Mouse (Mus musculus) midbrain, embryonic 14.5 days (tissue): ENCODE measurements around the gene Hist2h3c2. TPM values are rescaled to one million over a fixed set of nuclear protein-coding genes. Genes with fewer than 3 reads are reported as not detected.
"Not testable (repeated sequence)": the region's sequence is repeated elsewhere in the genome, so short reads cannot be mapped to it uniquely, and the experiment has no call there.

Experiments used
- ATAC-seq: fragments of 200-750 bp; cut with Nextera tagmentation; 2 replicates; pipeline ENCODE4 v1.8.0; 2017; ENCODE audit warnings: moderate number of reproducible peaks, moderate library complexity; ENCODE audit not compliant: low FRiP score, low TSS enrichment
- DNase-seq: peaks from one replicate; pipeline ENCODE4 v3.0.0-alpha.2; 2015
- H3K27ac ChIP-seq: fragments of 300-500 bp; sonication (generic); replicated peaks from 2 replicates; pipeline ENCODE4 v1.5.1; 2014; ENCODE audit warnings: mild to moderate bottlenecking, low read depth, low read length, moderate library complexity
- H3K27me3 ChIP-seq: fragments of 300-500 bp; sonication (generic); 2 replicates; pipeline ENCODE4 v1.6.1; 2014; ENCODE audit warnings: low read length, control low read depth, mixed read lengths; ENCODE audit not compliant: control insufficient read depth, insufficient read depth
- H3K36me3 ChIP-seq: fragments of 300-500 bp; sonication (generic); 2 replicates; pipeline ENCODE4 v1.6.1; 2014; ENCODE audit warnings: low read length, control low read depth; ENCODE audit not compliant: control insufficient read depth, insufficient read depth
- H3K4me1 ChIP-seq: fragments of 300-500 bp; sonication (generic); 2 replicates; pipeline ENCODE4 v1.6.1; 2014; ENCODE audit warnings: mild to moderate bottlenecking, antibody characterized with exemption, low read length, control low read depth; ENCODE audit not compliant: control insufficient read depth, insufficient read depth
- H3K4me2 ChIP-seq: fragments of 300-500 bp; sonication (generic); 2 replicates; pipeline ENCODE4 v1.6.1; 2014; ENCODE audit warnings: mild to moderate bottlenecking, low read length, moderate library complexity
- H3K4me3 ChIP-seq: fragments of 300-500 bp; sonication (generic); replicated peaks from 2 replicates; pipeline ENCODE4 v1.5.1; 2014; ENCODE audit warnings: low read depth, low read length
- H3K9ac ChIP-seq: fragments of 300-500 bp; sonication (generic); replicated peaks from 2 replicates; pipeline ENCODE4 v1.6.1; 2014; ENCODE audit warnings: mild to moderate bottlenecking, low read length, moderate library complexity
- H3K9me3 ChIP-seq: fragments of 300-500 bp; sonication (generic); 2 replicates; pipeline ENCODE4 v1.6.1; 2016; ENCODE audit warnings: low read length, control low read depth, mixed read lengths; ENCODE audit not compliant: control insufficient read depth
- WGBS: fragments of 180-500 bp; shearing (Covaris S2); extraction: QIAGEN DNeasy Blood & Tissue Kit; methylation state at CpG from one replicate; pipeline ENCODE4 v1.1.7; 2014; 5-methylcytosine and 5-hydroxymethylcytosine counted together
- polyA plus RNA-seq: library from polyadenylated mRNA; unstranded; fragments of >200 nt; fragmentation: Nextera tagmentation; extraction: Ambion mirVana; gene quantifications from 2 replicates; pipeline ENCODE4 v1.2.1, GENCODE M21; 2014

Gene Hist2h3c2
- polyA plus RNA-seq, 1 experiment from 2014 or later = 3.4 TPM

GRCm38 (mm10) chr3:96269511-96270474 is 30.9 kb upstream of the Hist2h3c2 start, which contains the start of gene Hist2h2bb:
TSS of gene Hist2h2bb (plus strand) at chr3:96269752.
- H3K4me3 ChIP-seq = peak within 1 kb of the TSS; percentile 40
- peak within 1 kb of the TSS; percentile 79 for H3K27ac ChIP-seq
- H3K4me1 ChIP-seq = peaks cover 10% of the 10 kb centered on the region
- H3K36me3 ChIP-seq = no peaks in the 10 kb centered on the region
- no peaks in the 10 kb centered on the region for H3K27me3 ChIP-seq
- peak within 1 kb of the TSS; percentile 57 for H3K9ac ChIP-seq
- ATAC-seq (peak; percentile 97), DNase-seq (peak; percentile 96)
- under 1% methylated on average over 45 of the region's 45 CpGs for WGBS
- H3K4me2 ChIP-seq = peak within 1 kb of the TSS; percentile 91
- no peaks in the 10 kb centered on the region for H3K9me3 ChIP-seq

GRCm38 (mm10) chr3:96268776-96269378 is 29.9 kb upstream of the Hist2h3c2 start:
- Histone ChIP-seq H3K27ac (peak overlapping the region; percentile 79), H3K4me2 (peak overlapping the region; percentile 91), H3K4me1 (peaks cover 17% of the 10 kb centered on the region), H3K4me3 (peak overlapping the region; percentile 40), H3K9ac (peak overlapping the region; percentile 39; the same call in 1 of the 2 replicates)
- not testable (repeated sequence) for H3K27me3 ChIP-seq, DNase-seq, H3K9me3 ChIP-seq, H3K36me3 ChIP-seq
- WGBS = under 1% methylated on average over 11 of the region's 44 CpGs
- peak; percentile 55 for ATAC-seq

- peak; percentile 88 for DNase-seq
- H3K27ac ChIP-seq = peak within 1 kb of the TSS; percentile 79
- peak within 1 kb of the TSS; percentile 39; the same call in 1 of the 2 replicates for H3K9ac ChIP-seq
- peak within 1 kb of the TSS; percentile 91 for H3K4me2 ChIP-seq
- no peaks in the 10 kb centered on the region for H3K27me3 ChIP-seq
- H3K9me3 ChIP-seq = no peaks in the 10 kb centered on the region
- ATAC-seq = peak; percentile 71
- H3K4me3 ChIP-seq = peak within 1 kb of the TSS; percentile 40
- peaks cover 18% of the 10 kb centered on the region for H3K4me1 ChIP-seq
- WGBS = 22% methylated on average over 30 of the region's 30 CpGs
- H3K36me3 ChIP-seq = no peaks in the 10 kb centered on the region
Measured at GRCm38 (mm10) chr3:96268051-96268775, 29.3 kb upstream of the Hist2h3c2 start, which contains the start of gene Hist2h3b. TSS of gene Hist2h3b (plus strand) at chr3:96268654.

- H3K4me2 ChIP-seq = peak overlapping the region; percentile 91; the same call in 1 of the 2 replicates
- DNase-seq = no peak
- H3K4me3 ChIP-seq = no peak overlapping the region
- H3K9ac ChIP-seq = no peak overlapping the region
- H3K36me3 ChIP-seq = no peaks in the 10 kb centered on the region
- H3K4me1 ChIP-seq = peaks cover 18% of the 10 kb centered on the region
- H3K27ac ChIP-seq = no peak overlapping the region
- H3K9me3 ChIP-seq = no peaks in the 10 kb centered on the region
- H3K27me3 ChIP-seq = no peaks in the 10 kb centered on the region
- 80% methylated on average over 4 of the region's 4 CpGs for WGBS
- no peak for ATAC-seq
Measured at GRCm38 (mm10) chr3:96267541-96267940, 28.6 kb upstream of the Hist2h3c2 start.

- Histone ChIP-seq H3K4me2 (no peak overlapping the region), H3K27ac (no peak overlapping the region), H3K4me1 (peaks cover 18% of the 10 kb centered on the region), H3K9ac (no peak overlapping the region), H3K36me3 (no peaks in the 10 kb centered on the region), H3K4me3 (no peak overlapping the region), H3K9me3 (no peaks in the 10 kb centered on the region), H3K27me3 (no peaks in the 10 kb centered on the region)
- ATAC-seq (no peak), DNase-seq (no peak)
- 93% methylated on average over 8 of the region's 8 CpGs for WGBS
Measured at GRCm38 (mm10) chr3:96266132-96266710, 27.3 kb upstream of the Hist2h3c2 start.

- ATAC-seq (no peak), DNase-seq (no peak)
- no peaks in the 10 kb centered on the region for H3K36me3 ChIP-seq
- H3K4me3 ChIP-seq = peak overlapping the region; percentile 51; the same call in 1 of the 2 replicates
- no peak overlapping the region for H3K9ac ChIP-seq
- WGBS = 58% methylated on average over 7 of the region's 7 CpGs
- no peaks in the 10 kb centered on the region for H3K27me3 ChIP-seq
- peaks cover 15% of the 10 kb centered on the region for H3K4me1 ChIP-seq
- peak overlapping the region; percentile 75 for H3K4me2 ChIP-seq
- H3K9me3 ChIP-seq = no peaks in the 10 kb centered on the region
- H3K27ac ChIP-seq = peak overlapping the region; percentile 38; the same call in 1 of the 2 replicates
Measured at GRCm38 (mm10) chr3:96264404-96264949, 25.6 kb upstream of the Hist2h3c2 start.

- Histone ChIP-seq H3K4me2 (peak overlapping the region; percentile 75), H3K9ac (peak overlapping the region; percentile 48), H3K4me3 (peak overlapping the region; percentile 51), H3K4me1 (peaks cover 15% of the 10 kb centered on the region), H3K27ac (peak overlapping the region; percentile 94), H3K27me3 (no peaks in the 10 kb centered on the region), H3K36me3 (no peaks in the 10 kb centered on the region), H3K9me3 (no peaks in the 10 kb centered on the region)
- 3% methylated on average over 27 of the region's 27 CpGs for WGBS
- DNase-seq (no peak), ATAC-seq (peak; percentile 25; the same call in 1 of the 2 replicates)
Measured at GRCm38 (mm10) chr3:96263558-96264403, 24.9 kb upstream of the Hist2h3c2 start.
